Mouse (Mus musculus): ENCODE data around the gene Plin5. TPM values are rescaled to one million over a fixed set of nuclear protein-coding genes. Genes with fewer than 3 reads are reported as not detected.

Gene Plin5
- polyA plus RNA-seq, 1 experiment from 2014 or later = 0.17 TPM

DNA sequence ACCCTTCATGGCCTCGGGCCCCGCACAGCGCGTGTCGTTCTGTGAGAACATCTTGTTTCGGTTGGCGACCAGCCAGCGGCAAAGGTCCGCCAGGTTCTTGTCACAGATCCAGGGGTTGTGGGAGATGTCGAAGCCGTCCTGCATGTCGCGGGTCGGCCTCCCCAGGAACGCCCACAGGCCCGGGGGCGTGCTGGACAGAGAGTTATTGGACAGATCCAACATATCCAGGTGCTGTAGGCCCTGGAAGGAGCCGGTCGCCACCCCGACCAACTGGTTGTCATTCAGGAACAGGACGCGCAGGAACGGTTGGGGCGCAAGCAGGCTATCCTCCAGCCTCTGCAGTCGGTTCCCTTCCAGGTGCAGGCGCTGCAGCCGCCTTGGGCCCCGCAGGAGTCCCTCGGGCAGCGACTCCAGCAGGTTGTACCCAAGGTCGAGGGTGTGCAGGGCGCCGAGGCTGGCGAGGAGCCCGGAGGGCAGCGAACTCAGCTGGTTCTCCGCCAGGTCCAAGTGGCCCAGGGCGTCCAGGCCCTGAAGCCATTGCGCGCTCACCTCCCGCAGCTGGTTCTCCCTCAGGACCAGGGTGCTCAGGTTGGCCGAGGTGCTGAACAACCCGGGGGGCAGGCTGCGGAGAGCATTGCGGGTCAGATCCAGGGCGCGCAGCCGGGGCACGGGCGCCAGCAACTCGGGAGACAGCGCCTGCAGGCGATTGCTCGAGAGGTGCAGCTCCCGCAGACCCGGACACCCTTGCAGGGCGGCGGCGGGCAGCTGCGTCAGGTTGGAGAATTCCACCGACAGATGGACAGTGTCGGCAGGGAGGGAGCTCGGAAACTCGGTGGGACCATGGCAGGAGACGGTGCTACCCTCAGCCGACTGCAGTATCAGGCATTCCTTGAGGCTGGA lies 2.8 kb upstream of the Plin5 start:
- 0 out of 2 replicates have a peak, but pooled peaks have one; percentile 1 for ATAC-seq (ENCODE audit: insufficient number of reproducible peaks, low FRiP score)
- peaks cover 34% of the 10 kb centered on the region for H3K4me1 ChIP-seq (replicated peaks)
- no peak overlapping the region for H3K27ac ChIP-seq (ENCODE audit: poor library complexity, severe bottlenecking)
- peak overlapping the region; percentile 65 for H3K4me2 ChIP-seq
- 4% methylated on average over 66 of the region's 66 CpGs for WGBS
- peak overlapping the region; percentile 38 for H3K9ac ChIP-seq
- no peaks in the 10 kb centered on the region for H3K36me3 ChIP-seq
- peaks cover 16% of the 10 kb centered on the region for H3K9me3 ChIP-seq (replicated peaks)
- H3K4me3 ChIP-seq = peak overlapping the region; percentile 38
- peaks cover 90% of the 10 kb centered on the region for H3K27me3 ChIP-seq (replicated peaks)

DNA sequence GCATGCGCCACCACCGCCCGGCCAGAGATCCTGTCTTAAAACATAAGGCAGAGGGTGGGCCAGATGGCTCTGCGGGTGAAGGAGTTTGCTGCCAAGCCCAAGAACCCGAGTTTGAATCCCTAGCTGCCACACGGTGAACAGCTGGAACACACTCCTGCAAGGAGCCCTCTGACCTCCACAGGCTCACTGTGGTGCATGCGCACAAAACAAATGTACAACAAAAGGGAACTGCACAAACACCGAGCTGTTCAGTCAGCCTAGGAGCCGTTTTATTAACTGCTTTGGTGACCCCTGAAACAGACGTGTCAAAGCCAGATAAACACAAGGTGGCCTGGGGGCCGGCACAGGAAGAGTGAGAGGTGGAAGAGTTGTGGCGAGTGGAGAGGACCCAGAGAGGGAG lies 2.0 kb upstream of the Plin5 start:
- Histone ChIP-seq H3K4me1 (replicated peaks) (peaks cover 30% of the 10 kb centered on the region), H3K4me2 (peak overlapping the region; percentile 65), H3K27me3 (replicated peaks) (peaks cover 88% of the 10 kb centered on the region), H3K36me3 (no peaks in the 10 kb centered on the region), H3K9ac (no peak overlapping the region), H3K4me3 (peak overlapping the region; percentile 38), H3K27ac (ENCODE audit: poor library complexity, severe bottlenecking) (no peak overlapping the region), H3K9me3 (replicated peaks) (peaks cover 16% of the 10 kb centered on the region)
- 33% methylated on average over 12 of the region's 12 CpGs for WGBS
- ATAC-seq (ENCODE audit: insufficient number of reproducible peaks, low FRiP score) = no peak

DNA sequence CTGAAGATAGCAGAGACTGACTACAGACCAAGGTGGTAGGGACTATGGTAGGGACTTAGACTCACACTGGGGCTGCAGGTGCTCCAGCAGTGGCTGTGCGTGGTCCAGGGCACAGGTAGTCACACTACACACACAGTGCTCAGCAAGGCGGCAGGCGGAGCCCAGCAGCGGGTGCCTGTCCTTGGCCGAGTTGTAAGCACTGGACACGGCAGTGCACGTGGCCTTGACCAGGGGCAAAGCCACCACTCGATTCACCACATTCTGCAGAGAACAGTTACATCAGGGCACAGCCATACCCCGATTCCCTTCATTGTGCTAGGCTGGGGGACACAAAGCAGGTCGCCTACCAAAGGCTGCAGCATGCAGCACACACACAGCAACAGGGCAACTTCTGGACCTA lies 1.2 kb downstream of the Plin5 start:
- no peaks in the 10 kb centered on the region for H3K36me3 ChIP-seq
- ATAC-seq (ENCODE audit: insufficient number of reproducible peaks, low FRiP score) = no peak
- H3K9ac ChIP-seq = no peak overlapping the region
- peaks cover 56% of the 10 kb centered on the region for H3K27me3 ChIP-seq (replicated peaks)
- no peak overlapping the region for H3K4me3 ChIP-seq
- H3K27ac ChIP-seq (ENCODE audit: poor library complexity, severe bottlenecking) = no peak overlapping the region
- H3K4me1 ChIP-seq (replicated peaks) = peaks cover 23% of the 10 kb centered on the region
- no peak overlapping the region for H3K4me2 ChIP-seq
- H3K9me3 ChIP-seq (replicated peaks) = no peaks in the 10 kb centered on the region
- WGBS = 67% methylated on average over 10 of the region's 10 CpGs

DNA sequence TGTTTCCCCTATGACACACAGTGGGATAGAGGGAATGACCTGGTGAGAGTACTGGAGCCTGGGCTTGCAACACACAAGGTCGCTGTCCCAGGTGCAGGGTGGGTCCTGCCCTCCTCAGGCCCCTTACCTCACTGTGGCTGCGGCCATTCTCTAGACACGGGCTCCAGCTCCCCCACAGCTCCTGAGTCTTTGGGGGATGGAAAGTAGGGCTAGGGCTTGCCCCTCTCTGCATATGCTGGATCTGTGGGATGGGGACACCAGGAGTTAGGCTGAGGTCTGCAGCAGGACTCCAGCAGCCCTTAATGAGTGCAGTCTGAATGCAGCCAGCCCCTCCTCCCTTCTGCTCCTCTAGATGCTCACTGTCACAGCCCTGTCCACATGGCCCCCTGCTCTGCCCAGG lies 4.7 kb downstream of the Plin5 start:
- Histone ChIP-seq H3K4me3 (no peak overlapping the region), H3K36me3 (peaks cover 10% of the 10 kb centered on the region; the same call in 1 of the 2 replicates), H3K9ac (no peak overlapping the region), H3K27me3 (replicated peaks) (peaks cover 25% of the 10 kb centered on the region), H3K27ac (ENCODE audit: poor library complexity, severe bottlenecking) (no peak overlapping the region), H3K9me3 (replicated peaks) (no peaks in the 10 kb centered on the region), H3K4me2 (no peak overlapping the region), H3K4me1 (replicated peaks) (peaks cover 15% of the 10 kb centered on the region)
- ATAC-seq (ENCODE audit: insufficient number of reproducible peaks, low FRiP score) = no peak
- WGBS = 64% methylated on average over 3 of the region's 3 CpGs

DNA sequence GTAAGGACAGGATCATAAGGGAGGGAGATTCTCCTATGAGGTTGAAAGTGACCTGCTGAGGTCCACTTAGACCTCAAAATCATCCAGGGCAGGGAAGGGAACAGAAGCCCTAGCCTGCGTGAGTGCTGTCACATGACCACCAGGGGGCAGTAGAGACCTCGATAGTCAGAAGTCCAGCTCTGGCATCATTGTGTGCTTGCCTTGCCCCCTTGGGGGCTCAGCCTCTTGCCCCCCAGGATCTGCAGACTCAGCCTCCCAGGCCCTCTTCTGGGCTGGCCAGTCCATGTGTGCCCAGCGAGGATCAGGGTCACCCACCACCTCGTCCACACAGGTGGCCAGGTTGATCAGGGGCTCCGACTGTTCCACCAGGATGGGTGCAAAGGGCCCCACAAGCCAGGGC lies 5.5 kb downstream of the Plin5 start:
- WGBS = 45% methylated on average over 5 of the region's 5 CpGs
- ATAC-seq (ENCODE audit: insufficient number of reproducible peaks, low FRiP score) = no peak; the same call in 1 of the 2 replicates

DNA sequence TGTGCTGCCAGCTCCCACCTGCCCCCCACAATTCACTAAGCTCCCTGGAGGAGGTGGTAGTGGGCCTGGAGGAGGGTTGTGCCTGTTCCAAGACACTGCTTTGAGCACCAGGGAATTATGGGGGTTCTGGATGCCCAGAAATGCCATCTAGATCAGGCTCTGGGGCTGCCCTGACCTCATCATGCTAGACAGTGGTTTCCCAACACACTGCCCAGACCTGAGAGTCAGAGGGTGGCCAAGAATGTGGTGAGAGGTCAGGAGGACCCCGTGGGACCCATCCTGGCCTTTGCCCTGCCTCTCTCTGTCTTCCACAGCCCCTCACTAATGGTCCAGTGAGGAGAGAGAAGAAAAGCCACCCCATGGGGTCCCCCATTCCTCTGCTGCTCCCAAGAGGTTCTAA lies 6.4 kb downstream of the Plin5 start:
- no peak overlapping the region for H3K4me2 ChIP-seq
- ATAC-seq (ENCODE audit: insufficient number of reproducible peaks, low FRiP score) = no peak
- peaks cover 16% of the 10 kb centered on the region; the same call in 1 of the 2 replicates for H3K36me3 ChIP-seq
- H3K9me3 ChIP-seq (replicated peaks) = no peaks in the 10 kb centered on the region
- 0 out of 2 replicates have a peak overlapping the region, but pooled peaks have one; percentile 7 for H3K9ac ChIP-seq
- H3K27me3 ChIP-seq (replicated peaks) = peaks cover 9% of the 10 kb centered on the region
- WGBS = 77% methylated on average over 1 of the region's 1 CpGs
- peaks cover 9% of the 10 kb centered on the region for H3K4me1 ChIP-seq (replicated peaks)
- no peak overlapping the region for H3K27ac ChIP-seq (ENCODE audit: poor library complexity, severe bottlenecking)
- H3K4me3 ChIP-seq = no peak overlapping the region

More for the DNA sequence above, 5.5 kb downstream of the Plin5 start:
- Histone ChIP-seq H3K27me3 (replicated peaks) (peaks cover 18% of the 10 kb centered on the region), H3K9ac (no peak overlapping the region), H3K9me3 (replicated peaks) (no peaks in the 10 kb centered on the region), H3K27ac (ENCODE audit: poor library complexity, severe bottlenecking) (no peak overlapping the region), H3K4me3 (no peak overlapping the region), H3K36me3 (peaks cover 16% of the 10 kb centered on the region; the same call in 1 of the 2 replicates), H3K4me1 (replicated peaks) (peaks cover 9% of the 10 kb centered on the region), H3K4me2 (no peak overlapping the region)

DNA sequence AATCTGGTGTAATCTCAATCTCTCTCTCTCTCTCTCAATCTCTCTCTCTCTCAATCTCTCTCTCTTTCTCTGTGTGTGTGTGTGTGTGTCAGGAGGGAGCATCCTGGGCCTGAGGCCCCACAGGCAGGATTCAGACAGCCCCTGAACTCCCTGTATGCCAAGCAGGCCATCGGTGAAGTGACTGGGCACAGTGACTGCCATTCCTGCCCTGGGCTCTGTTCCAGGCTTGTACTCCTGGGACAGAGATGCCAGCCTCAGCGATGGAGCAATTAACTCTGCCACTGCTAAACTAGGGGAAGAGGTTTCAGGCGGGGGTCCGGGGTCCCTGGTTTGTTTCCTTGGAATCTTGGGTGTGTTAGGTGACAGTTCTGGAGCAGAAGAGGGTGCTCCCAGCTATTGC lies 6.8 kb downstream of the Plin5 start:
- peaks cover 16% of the 10 kb centered on the region; the same call in 1 of the 2 replicates for H3K36me3 ChIP-seq
- H3K27me3 ChIP-seq (replicated peaks) = peaks cover 5% of the 10 kb centered on the region
- H3K4me1 ChIP-seq (replicated peaks) = peaks cover 9% of the 10 kb centered on the region
- ATAC-seq (ENCODE audit: insufficient number of reproducible peaks, low FRiP score) = no peak
- no peak overlapping the region for H3K4me3 ChIP-seq
- H3K9ac ChIP-seq = 0 out of 2 replicates have a peak overlapping the region, but pooled peaks have one; percentile 7
- H3K27ac ChIP-seq (ENCODE audit: poor library complexity, severe bottlenecking) = no peak overlapping the region
- no peaks in the 10 kb centered on the region for H3K9me3 ChIP-seq (replicated peaks)
- WGBS = 68% methylated on average over 4 of the region's 4 CpGs
- no peak overlapping the region for H3K4me2 ChIP-seq

DNA sequence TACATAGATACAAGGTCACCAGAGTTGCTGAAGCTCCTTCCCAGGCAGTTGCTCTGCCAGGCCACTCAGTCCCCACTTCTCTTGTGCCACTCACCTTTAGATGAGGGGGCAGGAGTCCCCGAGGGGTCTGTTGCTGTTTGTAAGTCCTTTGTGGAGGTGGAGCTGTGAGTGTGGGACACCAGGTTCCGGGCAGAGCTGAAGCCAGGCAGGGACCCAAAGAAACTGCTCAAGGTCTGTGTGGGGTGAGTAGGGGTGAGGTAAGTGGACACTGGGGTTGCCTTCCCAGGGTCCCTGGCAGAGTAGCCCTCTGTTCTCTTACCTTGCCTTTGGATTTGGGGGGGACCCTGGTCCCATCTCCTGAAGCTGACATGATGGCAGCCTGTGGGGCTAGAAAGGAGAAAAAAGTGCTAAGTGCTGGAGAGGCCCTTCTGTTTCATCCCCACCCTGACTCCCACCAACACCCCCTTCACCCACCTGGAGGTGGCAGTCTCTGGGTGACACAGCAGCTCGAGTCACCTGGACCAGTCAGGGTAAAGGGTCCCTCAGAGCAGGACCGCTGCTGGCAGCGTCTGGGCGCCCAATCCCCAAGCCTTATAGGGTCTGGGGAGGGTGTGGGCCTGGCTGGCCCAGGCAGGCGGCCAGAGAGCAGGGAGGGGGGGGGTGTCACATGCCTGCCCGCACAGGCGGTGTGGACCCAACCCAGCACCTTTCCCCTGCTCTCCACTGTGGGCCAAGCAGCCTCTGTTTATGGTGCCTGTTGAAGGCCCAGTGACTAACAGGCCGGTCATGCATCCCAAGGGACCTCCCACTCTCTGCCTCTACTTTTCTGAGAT lies 8.0 kb downstream of the Plin5 start, which contains the start of gene Plin4:
Gene Plin4 (minus strand): TSS at position 585 of the 833 bp plus-strand sequence.
- Histone ChIP-seq H3K4me3 (no peak within 1 kb of the TSS), H3K27me3 (replicated peaks) (no peaks in the 10 kb centered on the region), H3K36me3 (peaks cover 16% of the 10 kb centered on the region; the same call in 1 of the 2 replicates), H3K27ac (ENCODE audit: poor library complexity, severe bottlenecking) (no peak within 1 kb of the TSS), H3K4me2 (no peak within 1 kb of the TSS), H3K9me3 (replicated peaks) (no peaks in the 10 kb centered on the region), H3K9ac (0 out of 2 replicates have a peak within 1 kb of the TSS, but pooled peaks have one; percentile 7), H3K4me1 (replicated peaks) (peaks cover 9% of the 10 kb centered on the region)
- ATAC-seq (ENCODE audit: insufficient number of reproducible peaks, low FRiP score) = 0 out of 2 replicates have a peak, but pooled peaks have one; percentile 34
- 46% methylated on average over 10 of the region's 10 CpGs for WGBS

DNA sequence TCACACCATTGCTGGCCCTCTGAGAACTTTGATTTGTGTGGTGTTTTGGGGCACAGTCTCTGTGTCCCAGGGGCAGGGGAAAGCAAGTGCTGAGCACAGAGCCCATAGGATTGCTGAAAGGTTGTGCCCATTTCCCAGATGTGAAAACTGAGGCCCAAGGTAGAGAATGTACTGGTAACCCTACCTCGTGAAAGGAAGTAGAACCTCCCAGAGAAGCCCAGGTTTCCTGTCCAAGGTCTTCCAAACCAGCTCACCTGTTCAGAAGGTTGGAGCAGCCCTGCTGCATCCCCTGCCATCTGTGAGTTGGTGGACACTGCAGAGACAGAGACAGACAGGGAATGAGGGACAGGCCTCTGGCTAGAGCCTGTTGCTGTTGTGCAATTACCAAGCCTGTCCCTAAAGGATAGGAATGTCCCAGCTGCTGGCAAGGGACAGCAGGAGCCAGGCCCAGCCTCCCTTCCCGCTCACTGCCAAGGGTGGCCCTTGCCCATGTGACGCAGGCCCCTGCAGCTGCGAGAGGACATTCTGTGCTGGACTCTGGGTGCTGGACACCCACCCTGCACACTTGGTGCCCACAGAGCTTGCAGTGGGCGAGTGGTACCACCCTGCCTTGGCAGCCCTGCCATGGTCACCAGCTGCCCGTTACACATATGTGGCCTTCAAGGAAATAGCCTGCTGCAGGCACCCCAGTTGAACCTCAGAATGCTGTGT lies 8.9 kb downstream of the Plin5 start:
- Histone ChIP-seq H3K9me3 (replicated peaks) (no peaks in the 10 kb centered on the region), H3K4me3 (no peak overlapping the region), H3K4me2 (no peak overlapping the region), H3K4me1 (replicated peaks) (peaks cover 9% of the 10 kb centered on the region), H3K27me3 (replicated peaks) (no peaks in the 10 kb centered on the region), H3K36me3 (peaks cover 22% of the 10 kb centered on the region), H3K27ac (ENCODE audit: poor library complexity, severe bottlenecking) (no peak overlapping the region), H3K9ac (no peak overlapping the region)
- 0 out of 2 replicates have a peak, but pooled peaks have one; percentile 18 for ATAC-seq (ENCODE audit: insufficient number of reproducible peaks, low FRiP score)
- WGBS = 73% methylated on average over 6 of the region's 6 CpGs

DNA sequence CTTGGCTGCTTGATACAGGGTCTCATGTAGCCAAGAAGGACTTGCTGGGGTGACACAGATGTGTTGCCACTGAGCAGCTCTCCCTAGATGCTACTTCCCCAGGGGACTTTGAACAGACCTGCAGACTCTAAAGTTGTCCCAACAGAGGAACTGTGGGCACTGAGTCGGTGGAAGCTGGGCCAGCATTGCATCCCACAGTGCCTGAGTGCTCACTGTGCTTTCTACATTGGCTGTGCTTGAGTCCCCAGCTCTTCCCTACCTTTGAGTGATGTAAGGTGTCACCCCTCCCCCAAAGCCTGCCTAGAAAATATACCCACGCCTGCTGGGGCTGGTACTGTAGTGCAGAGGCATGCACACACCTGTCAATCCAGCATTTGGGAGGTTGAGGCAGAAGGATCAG lies 9.7 kb downstream of the Plin5 start:
- WGBS = 52% methylated on average over 2 of the region's 2 CpGs
- ATAC-seq (ENCODE audit: insufficient number of reproducible peaks, low FRiP score) = no peak
- Histone ChIP-seq H3K4me2 (no peak overlapping the region), H3K4me3 (no peak overlapping the region), H3K27ac (ENCODE audit: poor library complexity, severe bottlenecking) (no peak overlapping the region), H3K27me3 (replicated peaks) (no peaks in the 10 kb centered on the region), H3K9me3 (replicated peaks) (no peaks in the 10 kb centered on the region), H3K9ac (no peak overlapping the region), H3K4me1 (replicated peaks) (peaks cover 9% of the 10 kb centered on the region), H3K36me3 (peaks cover 30% of the 10 kb centered on the region)
